Mouse (Mus musculus): Measurements from ENCODE around the gene Egr2. TPM values are rescaled to one million over a fixed set of nuclear protein-coding genes. Genes with fewer than 3 reads are reported as not detected.

Egr2 gene
- total and polyA plus RNA-seq, 3 experiments, result 0.61 to 1.8 (median 1.3) TPM

DNA sequence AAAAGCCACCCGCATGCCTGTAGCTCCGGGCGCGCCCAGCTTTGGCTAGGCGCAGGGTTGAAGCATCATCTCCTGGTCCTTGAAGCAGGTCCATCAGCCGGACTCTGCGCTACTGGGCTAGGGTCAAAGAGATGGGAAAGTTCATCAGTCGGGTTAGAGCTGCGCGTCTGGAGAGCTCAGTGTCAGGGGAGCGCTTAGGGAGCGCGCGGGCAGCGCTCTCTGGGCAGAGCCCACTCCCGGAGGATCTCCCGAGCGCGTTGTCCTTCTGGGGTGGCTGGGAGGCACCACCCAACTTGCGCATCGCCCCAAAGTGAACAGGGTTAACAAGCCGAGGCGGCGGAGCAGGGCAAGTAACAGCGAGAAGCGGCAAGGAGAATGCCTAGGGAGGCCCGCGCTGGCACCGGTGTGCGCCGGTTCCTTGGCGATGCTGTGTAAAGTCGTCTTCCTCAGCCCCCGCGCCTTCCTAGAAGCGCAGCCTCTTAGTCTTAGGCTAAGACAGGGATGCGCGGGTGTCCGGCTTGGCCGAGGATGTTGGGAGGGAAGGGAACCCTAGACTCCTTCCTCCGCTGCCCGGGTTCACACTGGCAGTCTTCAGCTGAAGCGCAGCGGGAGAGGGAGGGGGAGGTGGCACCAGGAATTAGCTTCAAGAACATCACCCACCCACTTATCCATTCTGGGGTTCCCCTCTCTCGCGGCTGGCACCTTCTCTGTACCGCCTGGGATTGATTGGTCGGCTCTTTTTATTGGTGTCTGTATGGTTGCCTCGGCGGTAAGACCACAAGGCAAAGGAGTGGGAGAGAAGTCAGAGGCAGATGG lies 3.5 kb downstream of the Egr2 start:
- DNase-seq, result peak; percentile 28

DNA sequence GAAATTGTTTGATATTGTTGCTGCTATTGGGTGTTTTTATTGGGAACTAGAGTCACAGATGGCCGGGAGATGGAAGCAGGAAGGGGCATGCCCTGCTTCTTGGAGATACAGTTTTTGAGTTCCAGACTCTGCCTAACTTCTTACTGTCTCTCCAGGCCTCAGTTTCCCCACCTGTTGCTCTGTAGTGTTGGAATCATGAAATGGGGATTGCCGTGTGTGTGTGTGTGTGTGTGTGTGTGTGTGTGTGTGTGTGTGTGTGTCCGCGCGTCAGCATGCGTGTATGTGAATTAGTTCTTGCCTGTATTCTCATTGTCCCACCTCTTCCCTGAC lies 4.1 kb downstream of the Egr2 start:
- no peak for DNase-seq

DNA sequence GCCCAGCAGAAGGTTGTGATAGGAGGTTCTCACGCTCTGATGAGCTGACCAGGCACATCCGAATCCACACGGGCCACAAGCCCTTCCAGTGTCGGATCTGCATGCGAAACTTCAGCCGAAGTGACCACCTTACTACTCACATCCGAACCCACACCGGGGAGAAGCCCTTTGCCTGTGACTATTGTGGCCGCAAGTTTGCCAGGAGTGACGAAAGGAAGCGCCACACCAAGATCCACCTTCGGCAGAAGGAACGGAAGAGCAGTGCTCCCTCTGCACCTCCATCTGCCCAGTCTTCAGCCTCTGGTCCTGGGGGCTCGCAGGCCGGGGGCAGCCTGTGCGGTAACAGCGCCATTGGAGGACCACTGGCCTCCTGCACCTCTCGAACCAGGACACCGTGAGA lies 5.3 kb downstream of the Egr2 start:
- no peak for DNase-seq

DNA sequence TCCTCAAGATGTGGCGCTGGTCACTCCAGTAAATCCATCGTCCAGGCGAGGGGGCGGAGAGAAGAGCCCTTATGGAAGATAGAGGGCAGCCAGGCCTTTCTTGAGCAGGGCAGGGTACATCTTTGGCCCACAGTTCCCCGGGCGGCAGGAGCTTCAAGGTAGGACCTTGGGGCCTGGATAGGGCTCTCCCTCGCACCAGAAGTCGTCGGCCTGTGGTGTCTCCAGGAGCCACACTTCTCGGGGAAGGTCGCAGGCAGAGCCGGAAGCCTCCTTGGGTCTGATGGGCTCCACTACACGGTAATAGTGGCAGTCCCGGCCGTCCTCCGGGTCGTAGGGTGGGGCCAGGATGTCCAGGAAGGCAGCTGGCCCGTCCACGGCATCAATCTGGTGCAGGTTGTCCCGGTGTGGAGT lies 12.6 kb downstream of the Egr2 start:
- no peak for DNase-seq

DNA sequence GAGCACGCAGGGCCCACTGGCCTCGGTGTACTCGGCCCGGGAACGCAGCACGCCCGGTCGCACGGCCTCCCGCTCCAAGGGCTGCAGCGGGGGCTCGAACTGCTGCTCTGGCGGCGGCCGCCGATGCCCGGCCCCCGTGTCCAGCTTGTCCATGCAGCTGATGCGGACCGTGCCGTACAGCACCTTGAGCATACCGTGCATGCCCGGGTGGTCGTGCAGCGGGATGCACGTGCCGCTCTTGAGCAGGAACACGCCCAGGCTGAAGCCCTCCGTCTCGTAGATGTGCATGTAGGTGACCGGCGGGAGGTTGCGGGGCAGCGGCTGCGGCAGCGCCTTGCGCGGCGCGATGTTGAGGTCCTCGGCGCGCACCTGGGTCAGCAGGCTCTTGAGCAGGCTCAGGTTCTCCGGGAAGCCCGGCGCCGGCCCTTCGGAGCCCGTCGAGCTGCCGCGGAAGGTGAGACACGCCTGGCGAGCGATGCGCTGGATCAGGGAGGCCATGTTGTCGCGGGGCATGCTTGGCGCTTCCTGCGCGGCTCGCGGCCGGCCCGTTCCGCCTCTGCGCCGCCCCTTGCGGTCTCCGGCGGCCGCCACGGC lies 13.1 kb downstream of the Egr2 start:
- DNase-seq, result no peak

DNA sequence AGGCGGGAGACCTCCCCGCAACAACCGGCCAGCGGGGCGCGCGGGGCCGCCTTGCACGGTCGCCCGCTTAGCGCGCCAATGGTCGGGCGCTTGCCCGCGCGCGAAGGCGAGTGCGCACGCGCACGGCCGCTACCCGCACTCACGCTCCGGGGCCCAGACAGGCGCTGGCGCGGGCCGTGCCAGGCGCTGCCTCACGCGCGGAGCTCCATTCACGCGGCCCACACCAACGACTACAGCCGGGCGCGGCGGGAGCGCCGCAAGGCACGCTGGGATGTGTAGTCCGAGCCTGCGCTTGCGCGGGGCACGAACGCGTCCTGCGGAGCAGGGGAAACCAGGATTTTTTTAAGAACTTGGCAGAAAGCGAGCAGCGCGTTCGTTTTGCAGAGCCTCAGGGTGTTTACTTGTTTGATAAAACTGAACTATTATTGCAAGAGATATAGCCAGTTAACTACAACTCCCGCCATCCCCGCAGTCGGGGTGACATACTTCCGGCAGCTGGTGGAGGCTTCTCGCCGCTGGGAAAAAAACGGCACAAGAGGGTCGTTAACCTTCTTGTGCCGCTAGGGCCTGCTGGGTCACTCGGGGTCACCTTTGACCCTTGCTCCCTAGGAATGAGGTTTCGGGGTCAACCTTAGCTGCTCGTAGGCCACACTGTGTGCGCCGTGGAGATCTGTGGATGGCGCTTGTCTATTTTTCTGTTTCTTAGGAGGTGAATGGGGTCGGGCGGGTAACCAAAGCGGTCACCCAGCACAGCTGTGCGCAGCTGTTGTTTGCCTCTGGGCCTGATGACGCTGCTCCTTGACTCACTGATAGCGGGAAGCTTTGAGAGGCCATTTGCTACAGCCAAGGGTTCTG lies 13.8 kb downstream of the Egr2 start, which contains the start of gene Ado:
TSS of gene Ado (minus strand) at position 79 of the 855 bp plus-strand sequence.
- DNase-seq, result peak; percentile 94

DNA sequence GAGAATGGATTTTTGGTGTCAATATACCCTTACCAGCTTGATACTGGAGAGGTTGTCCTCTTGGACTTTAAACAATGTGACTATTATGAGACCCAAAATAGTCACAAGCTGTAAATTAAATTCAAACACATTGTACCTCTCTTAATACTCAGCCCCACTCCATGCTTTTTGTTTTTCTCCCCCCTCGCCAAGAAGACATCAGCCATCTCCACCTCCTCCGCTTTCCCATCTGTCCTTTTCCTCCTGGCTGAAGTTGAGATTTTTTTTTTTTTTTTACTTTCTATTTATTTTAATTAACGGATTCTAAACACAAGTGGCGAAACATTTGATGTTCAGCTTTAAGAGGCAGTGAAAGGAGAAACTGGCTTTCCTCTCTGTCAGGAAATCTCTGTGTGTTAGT lies 22.8 kb downstream of the Egr2 start:
- no peak for DNase-seq

DNA sequence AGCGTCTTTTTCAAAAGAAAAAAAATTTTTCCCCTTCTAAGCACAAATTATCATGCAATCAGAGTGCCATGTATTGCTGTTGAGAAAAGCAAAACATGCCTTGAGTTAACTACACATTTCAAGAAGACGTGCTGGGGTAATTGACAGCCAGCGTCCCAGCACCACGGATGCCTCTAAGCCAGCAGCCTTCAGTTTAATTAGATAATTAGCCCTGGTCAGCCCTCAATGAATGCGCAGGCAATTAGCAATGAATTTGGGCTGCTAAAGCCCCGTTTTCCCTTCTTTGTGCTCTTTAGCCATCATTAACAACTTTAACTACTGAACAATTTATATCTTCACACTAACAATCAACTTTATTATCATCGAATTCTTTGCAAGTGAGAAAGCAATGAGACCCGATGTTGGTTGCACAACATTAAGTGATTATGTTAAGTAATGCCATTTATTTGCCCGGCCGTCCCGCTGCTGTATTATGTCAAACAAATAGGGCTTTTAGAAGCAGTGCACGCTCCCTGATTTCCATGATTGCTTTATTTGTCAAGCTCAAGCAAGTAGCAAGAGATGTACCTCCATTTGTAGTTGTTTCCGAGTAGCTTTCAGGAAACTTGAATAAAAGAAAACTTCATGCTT lies 24.6 kb downstream of the Egr2 start:
- no peak for DNase-seq

DNA sequence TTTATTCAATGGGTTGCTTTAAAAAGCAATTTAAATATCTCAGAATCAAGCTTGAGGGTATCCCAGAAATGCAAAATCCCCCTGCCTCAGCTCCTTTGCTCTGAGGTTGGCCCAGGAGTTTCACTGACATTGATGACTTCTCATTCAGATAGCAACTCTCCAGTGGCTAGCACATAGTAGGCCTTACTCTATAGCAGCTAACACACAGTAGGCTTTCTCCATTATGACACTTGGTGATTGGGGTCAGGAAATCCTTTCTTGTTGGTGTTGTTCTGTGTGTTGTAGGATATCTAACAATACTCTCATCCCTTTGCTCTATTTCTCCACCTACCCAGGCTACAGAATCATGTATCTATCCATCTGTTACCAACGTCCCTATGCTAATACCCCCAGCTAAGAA lies 25.9 kb downstream of the Egr2 start:
- no peak for DNase-seq

DNA sequence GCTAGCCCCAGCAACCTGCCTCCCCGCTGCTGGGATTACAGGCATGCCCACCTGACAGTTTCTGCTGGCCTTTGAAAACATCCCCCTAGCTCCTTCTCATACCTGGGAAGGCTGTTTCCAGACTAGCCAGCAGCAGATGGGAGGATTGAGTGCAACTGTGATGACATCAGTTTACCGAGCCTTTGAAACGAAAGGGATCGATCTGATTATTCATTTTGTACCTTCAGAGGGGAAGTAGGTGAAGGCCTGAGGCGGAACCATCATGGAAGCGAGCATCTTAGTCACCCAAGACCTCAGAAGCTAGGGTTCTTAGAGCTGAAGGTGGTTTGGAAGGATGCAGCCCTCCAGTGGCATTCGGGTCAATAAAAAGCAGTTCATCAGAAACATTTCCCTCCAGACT lies 29.2 kb downstream of the Egr2 start:
- no peak for DNase-seq

DNA sequence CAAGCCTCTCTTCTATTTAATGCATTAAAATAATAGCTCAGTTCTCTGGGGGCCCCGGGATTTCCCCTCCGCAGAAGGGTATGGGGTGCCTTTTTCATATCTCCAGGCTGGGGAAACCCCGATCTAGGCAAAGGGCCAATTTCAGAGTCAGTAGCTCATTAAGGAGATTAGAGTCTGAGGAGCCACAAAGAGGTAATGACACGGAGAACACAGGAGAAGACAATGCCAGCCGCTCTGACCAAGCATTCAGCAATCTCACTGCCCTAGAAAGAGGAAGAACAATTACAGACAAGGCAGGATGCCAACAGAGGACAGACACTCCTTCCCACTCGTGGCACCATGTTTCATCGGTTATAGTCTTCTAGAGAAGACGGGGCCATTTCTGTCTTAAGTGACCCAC lies 30.8 kb downstream of the Egr2 start:
- no peak for DNase-seq

DNA sequence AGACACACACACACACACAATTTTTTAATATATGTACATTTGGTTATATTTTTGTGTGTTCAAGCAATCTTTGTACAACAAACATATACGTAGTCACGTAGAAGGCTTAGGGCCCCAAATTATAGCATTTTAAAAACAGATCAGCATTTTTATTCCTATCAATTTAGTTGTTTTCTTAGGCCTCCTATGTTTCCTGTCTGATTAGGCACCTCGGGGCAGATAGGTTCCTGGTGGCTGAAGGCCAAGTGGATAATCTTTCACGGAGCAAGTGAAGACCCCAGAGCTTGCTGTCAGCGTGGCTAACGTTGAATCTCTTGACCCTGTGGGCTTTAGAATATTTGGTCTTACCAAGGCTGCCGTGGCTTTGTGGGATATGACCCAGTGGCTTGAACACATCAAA lies 34.3 kb downstream of the Egr2 start:
- DNase-seq, result no peak

DNA sequence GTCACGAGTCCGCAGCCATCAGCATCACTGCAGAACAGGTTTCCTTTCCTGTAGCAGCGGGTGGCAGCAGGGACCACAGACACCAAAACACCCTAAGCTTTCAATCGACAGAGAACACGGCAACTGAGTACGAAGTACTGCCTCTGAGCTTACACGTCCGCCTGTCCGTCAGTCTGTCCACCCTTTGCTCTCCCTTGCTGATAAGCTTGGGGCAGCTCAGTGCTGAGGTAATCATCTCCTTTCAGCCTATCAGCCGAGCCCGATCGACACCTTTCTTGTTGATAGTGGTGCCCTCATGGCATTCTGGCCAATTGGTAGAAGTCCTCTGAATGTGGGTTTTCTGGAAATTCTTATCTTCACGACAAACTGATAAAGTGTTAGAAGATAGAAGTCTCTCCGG lies 36.2 kb downstream of the Egr2 start:
- no peak for DNase-seq

DNA sequence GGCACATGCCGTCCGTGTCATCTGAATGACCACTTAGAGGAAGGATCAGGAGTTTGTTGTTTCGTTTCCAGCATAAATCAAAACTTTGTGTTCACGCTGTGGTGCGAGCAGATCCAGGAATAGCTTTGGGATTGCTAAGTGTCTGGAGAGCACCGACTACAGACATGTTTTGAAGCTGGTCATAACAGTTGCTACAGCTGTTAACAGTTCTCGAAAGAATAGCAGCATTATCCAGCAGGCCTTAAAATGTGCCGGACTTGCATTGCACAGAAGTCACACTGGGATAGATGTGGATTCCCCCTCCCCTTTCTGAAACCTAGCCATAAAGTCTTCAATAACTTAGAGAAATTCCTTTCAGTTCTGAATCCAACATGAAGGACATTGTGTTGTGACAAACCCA lies 38.0 kb downstream of the Egr2 start:
- no peak for DNase-seq

DNA sequence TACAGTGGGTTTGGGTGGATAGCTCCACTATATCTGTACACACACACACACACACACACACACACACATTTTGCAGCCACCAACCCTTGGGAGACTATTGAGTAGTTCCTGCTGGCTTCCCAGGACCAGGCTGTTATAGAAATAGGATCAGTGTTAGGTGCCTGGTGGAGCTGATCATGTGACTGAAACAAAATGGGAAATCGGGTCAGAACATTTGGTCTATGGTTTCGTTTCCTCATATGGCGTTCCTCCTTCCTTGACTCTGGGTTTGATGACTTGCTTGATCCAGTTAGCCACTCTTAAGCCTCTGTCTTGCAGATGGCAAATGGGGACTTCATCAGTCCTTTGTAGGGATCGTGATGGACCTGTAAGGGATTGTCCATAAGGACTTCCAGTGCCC lies 44.6 kb downstream of the Egr2 start:
- DNase-seq, result no peak

DNA sequence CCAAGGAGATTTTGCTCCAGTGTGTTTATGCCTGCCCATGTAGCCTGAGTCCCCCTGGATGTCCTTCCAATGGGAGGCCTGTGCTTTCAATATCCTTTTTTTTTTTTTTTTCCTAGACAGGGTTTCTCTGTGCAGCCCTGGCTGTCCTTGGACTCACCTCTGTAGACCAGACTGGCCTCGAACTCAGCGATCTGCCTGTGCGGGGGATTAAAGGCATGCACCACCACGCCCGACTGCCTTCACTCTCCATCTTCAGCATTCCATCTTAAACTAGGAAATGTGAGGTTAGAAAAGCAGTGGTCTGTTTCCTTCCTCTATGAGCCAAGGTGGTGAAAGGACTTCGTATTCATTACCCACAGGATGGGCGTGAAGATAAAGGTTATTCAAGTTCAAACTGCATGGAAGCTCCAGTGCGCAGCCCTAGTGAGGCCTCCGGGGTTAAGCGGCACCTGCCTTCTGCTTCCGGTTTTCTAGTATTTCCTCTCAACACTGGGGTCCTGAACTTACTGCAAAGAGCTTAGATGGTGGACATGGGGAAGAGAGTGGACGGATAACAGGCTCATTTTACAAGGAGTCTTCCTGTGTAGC lies 46.5 kb downstream of the Egr2 start:
- DNase-seq, result no peak

DNA sequence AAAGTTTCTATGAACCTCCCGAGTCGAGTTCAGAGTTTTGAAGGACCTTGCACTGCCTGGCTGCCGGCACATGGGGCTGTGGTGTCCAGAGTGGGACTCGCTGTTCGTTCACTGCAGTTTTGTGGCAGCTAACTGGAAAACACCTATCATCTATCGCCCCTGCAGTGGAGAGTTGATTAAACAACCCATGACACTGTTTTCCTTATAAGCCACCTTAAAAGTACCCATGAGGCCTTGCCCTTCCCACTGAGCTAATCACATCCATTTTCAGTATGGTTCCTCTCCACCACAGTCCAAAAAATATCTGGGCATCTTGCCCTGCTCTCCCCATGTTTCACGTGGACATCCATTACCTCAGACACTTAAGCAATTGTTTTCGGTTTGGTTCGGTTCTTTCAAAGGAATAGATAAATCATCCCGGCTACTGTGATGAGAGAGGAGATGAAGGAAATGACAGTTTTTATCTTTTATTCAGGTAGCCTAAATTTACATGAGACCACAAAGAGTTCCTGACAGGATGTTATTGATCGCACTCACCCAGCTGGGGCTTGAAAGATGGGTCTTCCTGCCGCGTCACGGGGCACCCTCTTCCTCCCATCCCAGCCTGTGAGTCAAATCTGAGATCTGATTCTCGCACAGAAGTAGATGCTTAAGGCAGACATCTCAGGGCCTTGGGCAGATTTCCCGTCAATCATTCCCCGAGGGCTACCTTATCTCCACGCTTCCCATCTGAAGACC lies 50.8 kb downstream of the Egr2 start:
- no peak for DNase-seq
